Mouse (Mus musculus) MEL (cell line): Measurements from ENCODE around the gene Rassf8.

Source experiments
- BHLHE40 ChIP-seq: IDR thresholded peaks from 2 replicates; pipeline ENCODE4 v1.6.1; 2012; ENCODE audit warnings: low read depth, mild to moderate bottlenecking, inconsistent platforms, low read length, improper control_type of control experiment, borderline replicate concordance
- CHD1 ChIP-seq: IDR thresholded peaks from 2 replicates; pipeline ENCODE4 v1.6.1; 2012; ENCODE audit warnings: low read depth, mild to moderate bottlenecking, inconsistent platforms, low read length, improper control_type of control experiment
- CTCF ChIP-seq, 3 experiments: IDR thresholded peaks in 2 of 3; conservative IDR thresholded peaks in 1 of 3; 2 replicates each; pipeline ENCODE4 v1.5.1; 2011 to 2012; ENCODE audit warnings: low read length in 3 of 3, low read depth in 2 of 3, mild to moderate bottlenecking in 2 of 3, improper control_type of control experiment in 1 of 3, inconsistent platforms in 1 of 3, mixed read lengths in 1 of 3, moderate library complexity in 1 of 3; ENCODE audit not compliant: control insufficient read depth in 1 of 3, insufficient read depth in 1 of 3, poor library complexity in 1 of 3, severe bottlenecking in 1 of 3
- E2F4 ChIP-seq: IDR thresholded peaks from 2 replicates; pipeline ENCODE4 v1.6.1; 2011; ENCODE audit warnings: low read depth, low read length, improper control_type of control experiment, borderline replicate concordance
- GABPA ChIP-seq: IDR thresholded peaks from 2 replicates; pipeline ENCODE4 v1.6.1; 2012; ENCODE audit warnings: low read depth, mild to moderate bottlenecking, inconsistent platforms, low read length, improper control_type of control experiment, moderate library complexity
- KAT2A ChIP-seq: conservative IDR thresholded peaks from 2 replicates; pipeline ENCODE4 v1.6.1; 2012; ENCODE audit warnings: low read depth, low read length, improper control_type of control experiment, inconsistent platforms
- MAX ChIP-seq: IDR thresholded peaks from 2 replicates; pipeline ENCODE4 v1.6.1; 2011; ENCODE audit warnings: low read length, improper control_type of control experiment
- MAZ ChIP-seq: IDR thresholded peaks from 2 replicates; pipeline ENCODE4 v1.6.1; 2012; ENCODE audit warnings: low read depth, mild to moderate bottlenecking, inconsistent platforms, low read length, improper control_type of control experiment
- MXI1 ChIP-seq: IDR thresholded peaks from 2 replicates; pipeline ENCODE4 v1.6.1; 2011; ENCODE audit warnings: mild to moderate bottlenecking, low read depth, low read length, improper control_type of control experiment
- NRF1 ChIP-seq: IDR thresholded peaks from 2 replicates; pipeline ENCODE4 v1.6.1; 2014; ENCODE audit warnings: low read depth, mild to moderate bottlenecking, inconsistent platforms, low read length, improper control_type of control experiment, moderate library complexity; ENCODE audit not compliant: poor library complexity, insufficient read depth, severe bottlenecking
- POLR2A ChIP-seq, 2 experiments: IDR thresholded peaks; 2 replicates each; pipeline ENCODE4 v1.6.1; 2011 to 2012; ENCODE audit warnings: low read length in 2 of 2, mild to moderate bottlenecking in 2 of 2, control low read depth in 1 of 2, improper control_type of control experiment in 1 of 2, low read depth in 1 of 2, moderate library complexity in 1 of 2; ENCODE audit not compliant: control insufficient read depth in 1 of 2, insufficient read depth in 1 of 2, poor library complexity in 1 of 2
- USF1 ChIP-seq: IDR thresholded peaks from 2 replicates; pipeline ENCODE4 v1.6.1; 2014; ENCODE audit warnings: low read depth, mild to moderate bottlenecking, inconsistent platforms, low read length, improper control_type of control experiment, moderate library complexity
- USF2 ChIP-seq, 2 experiments: IDR thresholded peaks; 2 replicates each; pipeline ENCODE4 v1.6.1; 2011 to 2012; ENCODE audit warnings: improper control_type of control experiment in 2 of 2, low read length in 2 of 2, borderline replicate concordance in 1 of 2, inconsistent platforms in 1 of 2, low read depth in 1 of 2, mild to moderate bottlenecking in 1 of 2; ENCODE audit not compliant: insufficient read depth in 1 of 2

- TF ChIP-seq POLR2A (IDR thresholded peaks at IDR 0.05; ENCODE audit: control insufficient read depth in 1 of 2, insufficient read depth in 1 of 2, low read depth in 1 of 2, low read length in 2 of 2, poor library complexity in 1 of 2) (no peak), BHLHE40 (no peak), USF1 (no peak), CHD1 (no peak), CTCF (IDR thresholded peaks at IDR 0.05 in 2 of 3, conservative IDR thresholded peaks at IDR 0.05 in 1 of 3; ENCODE audit: control insufficient read depth in 1 of 3, insufficient read depth in 1 of 3, low read depth in 2 of 3, low read length in 3 of 3, poor library complexity in 1 of 3, severe bottlenecking in 1 of 3) (no peak), GABPA (no peak), USF2 (IDR thresholded peaks at IDR 0.05; ENCODE audit: borderline replicate concordance in 1 of 2, insufficient read depth in 1 of 2, low read depth in 1 of 2, low read length in 2 of 2) (no peak), E2F4 (no peak), KAT2A (no peak), MXI1 (no peak), NRF1 (no peak), MAZ (no peak), MAX (no peak)
Measured at GRCm38 (mm10) chr6:145867111-145867510, 120.6 kb downstream of the Rassf8 start.
